Mouse (Mus musculus): ENCODE measurements at regions not wholly inside any gene's neighbourhood (a gene's known extent, or its start where the extent isn't known, plus 50 kb on each side); places are given as distances from the start of the nearest gene placed in this dataset.
A peak's percentile ranks its signal among the peaks of the same experiment; 100 is the strongest.

GRCm38 (mm10) chr13:39566491-39566890 is 605.8 kb upstream of the Slc35b3 start:
- no peak overlapping the region for H3K9ac ChIP-seq (ENCODE audit: low read depth, low read length)
- H3K9me3 ChIP-seq (ENCODE audit: control insufficient read depth, low read length), result no peaks in the 10 kb centered on the region
- DNase-seq (ENCODE audit: low spot score) (no peak), ATAC-seq (ENCODE audit: low read depth) (no peak)
- H3K4me2 ChIP-seq (ENCODE audit: low read depth, low read length), result no peak overlapping the region
- no peaks in the 10 kb centered on the region for H3K27me3 ChIP-seq (replicated peaks; ENCODE audit: control insufficient read depth, insufficient read depth, low read length)
- no peak overlapping the region for H3K27ac ChIP-seq (replicated peaks; ENCODE audit: low read depth, low read length)
- no peaks in the 10 kb centered on the region for H3K36me3 ChIP-seq (ENCODE audit: control insufficient read depth, insufficient read depth, low read length)
- H3K4me3 ChIP-seq (ENCODE audit: low read depth, low read length), result no peak overlapping the region
- 84% methylated on average over 2 of the region's 2 CpGs for WGBS
- no peaks in the 10 kb centered on the region for H3K4me1 ChIP-seq (ENCODE audit: control insufficient read depth, insufficient read depth, low read length)

- H3K4me3 ChIP-seq (ENCODE audit: low read depth, low read length), result no peak overlapping the region
- 0 out of 2 replicates have a peak, but pooled peaks cover 4% of the 10 kb centered on the region for H3K27me3 ChIP-seq (replicated peaks; ENCODE audit: control insufficient read depth, insufficient read depth, low read length)
- H3K9ac ChIP-seq (ENCODE audit: low read depth, low read length), result no peak overlapping the region
- H3K9me3 ChIP-seq (ENCODE audit: control insufficient read depth, low read length), result no peaks in the 10 kb centered on the region
- H3K4me2 ChIP-seq (ENCODE audit: low read depth, low read length), result peak overlapping the region; percentile 20; the same call in 1 of the 2 replicates
- peak; percentile 81 for DNase-seq (ENCODE audit: low spot score)
- H3K36me3 ChIP-seq (ENCODE audit: control insufficient read depth, insufficient read depth, low read length), result no peaks in the 10 kb centered on the region
- ATAC-seq (ENCODE audit: low read depth), result peak; percentile 76
- no peak overlapping the region for H3K27ac ChIP-seq (replicated peaks; ENCODE audit: low read depth, low read length)
- 0 out of 2 replicates have a peak, but pooled peaks cover 7% of the 10 kb centered on the region for H3K4me1 ChIP-seq (ENCODE audit: control insufficient read depth, insufficient read depth, low read length)
- 32% methylated on average over 14 of the region's 14 CpGs for WGBS
These were observed 577.2 kb upstream of the Slc35b3 start for GRCm38 (mm10) chr13:39537724-39538440.

GRCm38 (mm10) chr13:39526469-39526868 is 565.8 kb upstream of the Slc35b3 start:
- H3K4me3 ChIP-seq (ENCODE audit: low read depth, low read length), result no peak overlapping the region
- no peaks in the 10 kb centered on the region for H3K36me3 ChIP-seq (ENCODE audit: control insufficient read depth, insufficient read depth, low read length)
- H3K27me3 ChIP-seq (replicated peaks; ENCODE audit: control insufficient read depth, insufficient read depth, low read length), result no peaks in the 10 kb centered on the region
- ATAC-seq (ENCODE audit: low read depth) (no peak), DNase-seq (ENCODE audit: low spot score) (no peak)
- no peaks in the 10 kb centered on the region for H3K9me3 ChIP-seq (ENCODE audit: control insufficient read depth, low read length)
- 91% methylated on average over 1 of the region's 1 CpGs for WGBS
- H3K4me2 ChIP-seq (ENCODE audit: low read depth, low read length), result no peak overlapping the region
- no peaks in the 10 kb centered on the region; the same call in 1 of the 2 replicates for H3K4me1 ChIP-seq (ENCODE audit: control insufficient read depth, insufficient read depth, low read length)
- no peak overlapping the region for H3K9ac ChIP-seq (ENCODE audit: low read depth, low read length)
- H3K27ac ChIP-seq (replicated peaks; ENCODE audit: low read depth, low read length), result no peak overlapping the region

- Histone ChIP-seq H3K27me3 (replicated peaks; ENCODE audit: control insufficient read depth, insufficient read depth, low read length) (no peaks in the 10 kb centered on the region), H3K9me3 (ENCODE audit: control insufficient read depth, low read length) (no peaks in the 10 kb centered on the region), H3K4me3 (ENCODE audit: low read depth, low read length) (no peak overlapping the region), H3K27ac (replicated peaks; ENCODE audit: low read depth, low read length) (no peak overlapping the region), H3K36me3 (ENCODE audit: control insufficient read depth, insufficient read depth, low read length) (no peaks in the 10 kb centered on the region), H3K9ac (ENCODE audit: low read depth, low read length) (no peak overlapping the region), H3K4me2 (ENCODE audit: low read depth, low read length) (peak overlapping the region; percentile 31), H3K4me1 (ENCODE audit: control insufficient read depth, insufficient read depth, low read length) (no peaks in the 10 kb centered on the region; the same call in 1 of the 2 replicates)
- peak; percentile 18 for DNase-seq (ENCODE audit: low spot score)
- peak; percentile 18; the same call in 1 of the 2 replicates for ATAC-seq (ENCODE audit: low read depth)
- WGBS, result 29% methylated on average over 9 of the region's 9 CpGs
These were observed 563.2 kb upstream of the Slc35b3 start for GRCm38 (mm10) chr13:39523856-39524301.

- no peak overlapping the region for H3K4me2 ChIP-seq (ENCODE audit: low read depth, low read length)
- no peaks in the 10 kb centered on the region for H3K36me3 ChIP-seq (ENCODE audit: control insufficient read depth, insufficient read depth, low read length)
- no peaks in the 10 kb centered on the region for H3K9me3 ChIP-seq (ENCODE audit: control insufficient read depth, low read length)
- H3K4me1 ChIP-seq (ENCODE audit: control insufficient read depth, insufficient read depth, low read length), result no peaks in the 10 kb centered on the region; the same call in 1 of the 2 replicates
- no peak overlapping the region for H3K4me3 ChIP-seq (ENCODE audit: low read depth, low read length)
- no peaks in the 10 kb centered on the region for H3K27me3 ChIP-seq (replicated peaks; ENCODE audit: control insufficient read depth, insufficient read depth, low read length)
- no peak for DNase-seq (ENCODE audit: low spot score)
- no peak overlapping the region for H3K9ac ChIP-seq (ENCODE audit: low read depth, low read length)
- ATAC-seq (ENCODE audit: low read depth), result no peak
- H3K27ac ChIP-seq (replicated peaks; ENCODE audit: low read depth, low read length), result no peak overlapping the region
- WGBS, result 55% methylated on average over 5 of the region's 5 CpGs
These were observed 562.7 kb upstream of the Slc35b3 start for GRCm38 (mm10) chr13:39523246-39523850.

GRCm38 (mm10) chr13:39520846-39521245 is 560.2 kb upstream of the Slc35b3 start:
- Histone ChIP-seq H3K4me1 (ENCODE audit: control insufficient read depth, insufficient read depth, low read length) (no peaks in the 10 kb centered on the region; the same call in 1 of the 2 replicates), H3K4me2 (ENCODE audit: low read depth, low read length) (no peak overlapping the region), H3K27me3 (replicated peaks; ENCODE audit: control insufficient read depth, insufficient read depth, low read length) (no peaks in the 10 kb centered on the region), H3K9ac (ENCODE audit: low read depth, low read length) (no peak overlapping the region), H3K4me3 (ENCODE audit: low read depth, low read length) (no peak overlapping the region), H3K36me3 (ENCODE audit: control insufficient read depth, insufficient read depth, low read length) (no peaks in the 10 kb centered on the region), H3K27ac (replicated peaks; ENCODE audit: low read depth, low read length) (no peak overlapping the region), H3K9me3 (ENCODE audit: control insufficient read depth, low read length) (no peaks in the 10 kb centered on the region)
- 95% methylated on average over 9 of the region's 9 CpGs for WGBS
- ATAC-seq (ENCODE audit: low read depth), result no peak
- no peak for DNase-seq (ENCODE audit: low spot score)

- Histone ChIP-seq H3K36me3 (ENCODE audit: control insufficient read depth, insufficient read depth, low read length) (no peaks in the 10 kb centered on the region), H3K4me2 (ENCODE audit: low read depth, low read length) (no peak overlapping the region), H3K9ac (ENCODE audit: low read depth, low read length) (no peak overlapping the region), H3K4me1 (ENCODE audit: control insufficient read depth, insufficient read depth, low read length) (no peaks in the 10 kb centered on the region), H3K27me3 (replicated peaks; ENCODE audit: control insufficient read depth, insufficient read depth, low read length) (no peaks in the 10 kb centered on the region), H3K4me3 (ENCODE audit: low read depth, low read length) (no peak overlapping the region), H3K27ac (replicated peaks; ENCODE audit: low read depth, low read length) (no peak overlapping the region), H3K9me3 (ENCODE audit: control insufficient read depth, low read length) (no peaks in the 10 kb centered on the region)
- no peak for DNase-seq (ENCODE audit: low spot score)
- WGBS, result 43% methylated on average over 8 of the region's 8 CpGs
- no peak for ATAC-seq (ENCODE audit: low read depth)
These were observed 555.4 kb upstream of the Slc35b3 start for GRCm38 (mm10) chr13:39516106-39516505.

GRCm38 (mm10) chr13:39489806-39490205 is 529.1 kb upstream of the Slc35b3 start:
- WGBS, result 64% methylated on average over 7 of the region's 7 CpGs
- H3K9me3 ChIP-seq (ENCODE audit: control insufficient read depth, low read length), result no peaks in the 10 kb centered on the region
- H3K9ac ChIP-seq (ENCODE audit: low read depth, low read length), result no peak overlapping the region
- no peak overlapping the region for H3K27ac ChIP-seq (replicated peaks; ENCODE audit: low read depth, low read length)
- no peak overlapping the region for H3K4me2 ChIP-seq (ENCODE audit: low read depth, low read length)
- no peaks in the 10 kb centered on the region for H3K36me3 ChIP-seq (ENCODE audit: control insufficient read depth, insufficient read depth, low read length)
- no peaks in the 10 kb centered on the region for H3K27me3 ChIP-seq (replicated peaks; ENCODE audit: control insufficient read depth, insufficient read depth, low read length)
- no peak overlapping the region for H3K4me3 ChIP-seq (ENCODE audit: low read depth, low read length)
- DNase-seq (ENCODE audit: low spot score) (peak; percentile 11), ATAC-seq (ENCODE audit: low read depth) (no peak)
- H3K4me1 ChIP-seq (ENCODE audit: control insufficient read depth, insufficient read depth, low read length), result no peaks in the 10 kb centered on the region
